Mouse (Mus musculus) cortical plate, adult 2 months (tissue): ENCODE measurements around the gene Pcca.

ENCODE experiments used
- CTCF ChIP-seq: fragments of 200-500 bp; IDR thresholded peaks from 2 replicates; pipeline ENCODE4 v1.5.1; 2011; ENCODE audit warnings: mild to moderate bottlenecking, control low read depth, low read length; ENCODE audit not compliant: insufficient read depth; ENCODE audit errors: extremely low read depth
- POLR2A ChIP-seq: fragments of 200-500 bp; IDR thresholded peaks from 2 replicates; pipeline ENCODE4 v1.6.1; 2011; ENCODE audit warnings: mild to moderate bottlenecking, low read length, control low read depth; ENCODE audit not compliant: insufficient read depth; ENCODE audit errors: extremely low read depth

- no peak for TF ChIP-seq CTCF
- TF ChIP-seq POLR2A = no peak
Measured at GRCm38 (mm10) chr14:122901715-122902114, 367.6 kb downstream of the Pcca start.
